Mouse (Mus musculus) frontal cortex, postnatal 25 days (tissue): ENCODE data around the gene Sh3bp2.
"Not testable (repeated sequence)": the region's sequence is repeated elsewhere in the genome, so short reads cannot be mapped to it uniquely, and the experiment has no call there.

Experiments
- DNase-seq, 2 experiments: peaks; one replicate each; pipeline ENCODE4 v3.0.0; 2022; ENCODE audit warnings: low spot score in 2 of 2

Gene Sh3bp2

GRCm38 (mm10) chr5:34572568-34572967 is 46.9 kb downstream of the Sh3bp2 start:
- DNase-seq: not testable (repeated sequence)

- peak; percentile 94 to 95 for DNase-seq
These were observed 47.9 kb downstream of the Sh3bp2 start, which contains the start of gene Add1 for GRCm38 (mm10) chr5:34573268-34574221. TSS of gene Add1 (plus strand) at chr5:34573664.

- DNase-seq: no peak
These were observed 49.1 kb downstream of the Sh3bp2 start for GRCm38 (mm10) chr5:34574721-34575120.

- no peak for DNase-seq
These were observed 50.6 kb downstream of the Sh3bp2 start for GRCm38 (mm10) chr5:34576286-34576685.

GRCm38 (mm10) chr5:34578038-34578655 is 52.5 kb downstream of the Sh3bp2 start:
- no peak for DNase-seq

GRCm38 (mm10) chr5:34579377-34579776 is 53.7 kb downstream of the Sh3bp2 start:
- DNase-seq: no peak

- DNase-seq: peak in 1 of 2 experiments; percentile 26
These were observed 56.2 kb downstream of the Sh3bp2 start for GRCm38 (mm10) chr5:34581671-34582313.

- DNase-seq: no peak
These were observed 56.7 kb downstream of the Sh3bp2 start for GRCm38 (mm10) chr5:34582314-34582675.

GRCm38 (mm10) chr5:34585216-34585615 is 59.6 kb downstream of the Sh3bp2 start:
- no peak for DNase-seq

- DNase-seq: no peak
These were observed 62.2 kb downstream of the Sh3bp2 start for GRCm38 (mm10) chr5:34587881-34588280.

- no peak for DNase-seq
These were observed 64.4 kb downstream of the Sh3bp2 start for GRCm38 (mm10) chr5:34590059-34590458.

- DNase-seq: no peak
These were observed 65.1 kb downstream of the Sh3bp2 start for GRCm38 (mm10) chr5:34590702-34591101.

- DNase-seq: no peak
These were observed 65.9 kb downstream of the Sh3bp2 start for GRCm38 (mm10) chr5:34591388-34592004.

- not testable (repeated sequence) for DNase-seq
These were observed 66.6 kb downstream of the Sh3bp2 start for GRCm38 (mm10) chr5:34592224-34592623.

- no peak for DNase-seq
These were observed 67.0 kb downstream of the Sh3bp2 start for GRCm38 (mm10) chr5:34592666-34593065.

- DNase-seq: no peak
These were observed 67.6 kb downstream of the Sh3bp2 start for GRCm38 (mm10) chr5:34593202-34593727.

GRCm38 (mm10) chr5:34604576-34604975 is 78.9 kb downstream of the Sh3bp2 start:
- no peak for DNase-seq

- DNase-seq: no peak
These were observed 81.7 kb downstream of the Sh3bp2 start for GRCm38 (mm10) chr5:34607100-34607880.

- DNase-seq: no peak
These were observed 82.6 kb downstream of the Sh3bp2 start for GRCm38 (mm10) chr5:34608226-34608625.

- no peak for DNase-seq
These were observed 84.3 kb downstream of the Sh3bp2 start for GRCm38 (mm10) chr5:34609966-34610365.
